Mouse (Mus musculus): ENCODE data around the gene Zhx3. TPM values are rescaled to one million over a fixed set of nuclear protein-coding genes. Genes with fewer than 3 reads are reported as not detected.

The Zhx3 gene
- polyA plus RNA-seq (2012): 0.93 and 1.8 TPM in 2 replicates

DNA sequence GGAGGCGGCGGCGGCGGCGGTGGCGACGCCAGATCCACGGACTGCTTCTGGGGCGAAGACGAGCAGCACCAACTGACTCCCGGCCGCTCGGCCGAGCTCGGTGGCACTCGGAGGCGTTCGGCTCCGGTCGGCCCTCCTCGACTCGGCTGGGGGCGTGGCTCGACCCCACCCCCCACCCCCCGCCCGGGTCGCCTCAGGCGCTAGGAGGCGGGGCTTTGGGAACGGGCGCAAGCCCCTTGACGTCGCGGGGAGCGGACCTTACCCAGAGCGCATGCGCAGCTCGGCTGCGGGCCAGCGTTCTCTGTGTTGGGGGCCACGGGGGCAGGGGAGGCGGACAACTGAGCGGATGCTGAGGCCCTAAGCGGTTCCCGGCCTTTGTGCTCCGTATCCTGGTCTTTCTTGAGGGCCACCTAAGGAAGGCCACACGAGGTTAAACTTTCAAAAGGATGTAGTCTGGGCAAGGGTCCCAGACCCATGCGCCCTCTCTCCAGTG, at the start of gene Zhx3:
Gene Zhx3 (minus strand): TSS at position 109 of the 493 bp plus-strand sequence.

DNA sequence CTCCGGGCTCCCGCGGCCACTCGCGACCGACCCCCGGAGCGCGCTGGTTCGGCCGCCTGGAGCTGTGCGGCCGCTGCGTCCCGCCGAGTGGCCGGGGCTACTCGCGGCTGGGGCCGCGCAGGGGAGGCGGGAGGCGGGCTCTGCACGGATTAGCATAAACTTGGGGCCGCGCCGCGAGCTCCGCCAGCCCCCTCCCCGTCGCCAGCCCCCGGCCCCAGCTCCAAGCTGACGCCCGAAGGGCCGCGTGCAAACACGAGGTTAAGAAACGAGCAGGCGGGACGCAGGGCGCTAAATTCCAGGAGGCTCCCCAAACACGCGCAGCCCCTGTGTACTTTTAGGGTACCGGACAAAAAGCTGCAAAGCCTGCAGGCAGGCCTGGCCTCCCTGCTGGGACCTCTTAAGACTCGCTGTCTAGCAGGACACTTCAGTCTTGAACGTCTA, 39.5 kb upstream of the Zhx3 start, which contains the start of gene Emilin3:
Gene Emilin3 (minus strand): TSS at position 98 of the 441 bp plus-strand sequence.

DNA sequence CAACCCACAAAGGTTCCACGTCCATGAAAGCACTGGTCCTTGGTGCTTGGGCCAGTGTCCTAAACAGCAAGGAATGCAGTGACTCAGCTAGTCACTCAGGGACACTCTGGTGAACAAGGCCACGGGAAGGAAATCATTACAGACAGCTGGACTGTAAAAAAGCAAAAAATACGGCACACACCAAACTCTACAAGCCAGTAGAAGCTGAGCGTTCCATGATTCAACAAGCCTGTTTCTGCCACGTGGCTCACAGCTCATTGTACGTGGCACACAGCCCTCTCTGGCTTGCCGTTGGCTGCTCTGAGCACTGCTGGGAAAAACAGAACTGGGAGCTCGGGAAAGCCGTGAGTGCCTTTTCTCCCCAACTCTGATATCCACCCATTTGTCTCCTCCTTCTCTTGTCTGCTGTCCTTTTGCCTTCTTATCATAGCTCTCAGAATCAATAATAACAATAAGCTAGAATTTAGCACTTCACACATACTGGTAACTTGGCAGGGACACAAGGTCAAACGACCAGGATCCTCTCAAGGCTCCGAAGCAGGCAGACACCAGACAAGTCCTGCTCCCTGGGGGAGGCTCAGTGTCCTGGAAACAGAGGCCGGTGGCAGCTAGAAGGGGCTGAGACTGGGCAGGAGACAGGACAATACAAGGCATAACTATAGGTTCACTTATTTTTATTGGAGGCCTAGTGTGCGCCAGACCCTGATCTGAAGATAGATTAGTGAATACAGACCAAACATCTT, 7.8 kb upstream of the Zhx3 start, which contains the start of gene Lpin3:
Gene Lpin3 (plus strand): TSS at position 218 of the 743 bp plus-strand sequence.

DNA sequence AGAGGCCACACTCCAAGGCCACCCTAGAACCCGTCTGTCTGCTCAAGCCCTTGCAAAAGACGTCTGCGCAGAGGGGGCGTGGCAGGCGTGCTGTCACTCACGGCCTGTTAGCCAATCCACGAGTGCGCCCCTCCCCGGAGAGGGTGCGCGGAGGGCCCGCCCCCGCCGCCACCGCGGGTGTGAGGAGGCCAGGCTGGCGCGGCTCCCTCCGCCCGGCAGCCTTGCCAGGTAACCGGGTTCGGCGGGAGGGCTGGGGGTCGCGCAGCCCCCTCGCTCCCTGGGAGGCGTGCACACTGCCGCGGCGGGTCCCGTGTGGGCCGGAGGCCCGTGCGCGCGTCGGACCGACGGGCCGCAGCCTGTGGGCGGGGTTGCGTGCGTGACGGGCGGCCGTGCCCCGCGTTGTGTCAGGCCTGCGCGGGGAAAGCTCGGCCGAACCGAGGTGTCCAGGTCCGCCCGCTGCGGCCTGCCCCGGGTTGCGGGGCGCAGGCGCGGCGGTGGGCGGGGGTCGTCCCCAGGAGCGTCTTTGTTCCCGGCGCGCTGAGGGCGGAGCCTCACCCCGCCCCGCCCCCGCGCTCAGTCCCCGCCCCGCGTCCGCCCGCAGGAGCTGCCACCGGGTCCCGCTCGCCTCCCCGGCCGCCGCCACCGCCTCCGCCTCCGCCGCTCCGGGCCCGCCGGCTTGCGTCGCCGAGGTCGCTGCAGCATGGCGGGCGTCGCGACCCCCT, 141.5 kb downstream of the Zhx3 start, which contains the start of gene Plcg1:
Gene Plcg1 (plus strand): TSS at position 184 of the 722 bp plus-strand sequence.

Other genes starting within 250 kb of the Zhx3 start
- 84.6 and 88.1 TPM in 2 replicates for gene Top1, start 227.1 kb downstream of the Zhx3 start, polyA plus RNA-seq (2012)
- gene Plcg1, start 141.7 kb downstream of the Zhx3 start, polyA plus RNA-seq (2012): 8.3 and 14.0 TPM in 2 replicates
- not detected in 2 replicates for gene Lpin3, start 7.7 kb upstream of the Zhx3 start, polyA plus RNA-seq (2012)
- gene Emilin3, start 39.3 kb upstream of the Zhx3 start, polyA plus RNA-seq (2012): 0.08 TPM in 1 of 2 replicates, not detected in the other
- 4.1 and 12.4 TPM in 2 replicates for gene Chd6, start 236.1 kb upstream of the Zhx3 start, polyA plus RNA-seq (2012)

Data from megakaryocyte-erythroid progenitor cell, adult 5 weeks (primary cell).